In genomic region chr2:119981631-119982030, GRCm38 (mm10) we compare ENCODE assay signal across 27 mouse cellular contexts. TPM values are rescaled to one million over a fixed set of nuclear protein-coding genes. Genes with fewer than 3 reads are reported as not detected.
A peak's percentile ranks its signal among the peaks of the same experiment; 100 is the strongest.
DNase-seq lines count a peak whose midpoint lies in the region; ATAC-seq lines count a peak whose summit lies in the region.
"Had no signal": no experiment of that assay in that cellular context is flagged by ENCODE, and none has a peak within 500 bp of the region (broad histone marks: within the 10 kb centered on the region; RNA-seq: fewer than 3 reads in every experiment).

No protein-coding gene starts in this region.

- no peak overlapping the region for H3K9ac ChIP-seq in limb, embryonic 12.5 days (replicated peaks)
- no peak overlapping the region for H3K9ac ChIP-seq in embryonic facial prominence, embryonic 11.5 days (replicated peaks; ENCODE audit: low read length)
- no peak overlapping the region for H3K9ac ChIP-seq in embryonic facial prominence, embryonic 15.5 days
- H3K9ac ChIP-seq: embryonic facial prominence, embryonic 13.5 days; forebrain, postnatal 0 days; heart, embryonic 13.5 days; hindbrain, embryonic 14.5 days had no signal

- no peak overlapping the region for H3K4me2 ChIP-seq in limb, embryonic 12.5 days
- no peak overlapping the region for H3K4me2 ChIP-seq in embryonic facial prominence, embryonic 11.5 days (ENCODE audit: low read depth, low read length)
- no peak overlapping the region for H3K4me2 ChIP-seq in embryonic facial prominence, embryonic 15.5 days (replicated peaks)
- H3K4me2 ChIP-seq: embryonic facial prominence, embryonic 13.5 days; heart, embryonic 13.5 days; hindbrain, embryonic 14.5 days had no signal

- peaks cover 10% of the 10 kb centered on the region; the same call in 1 of the 2 replicates for H3K4me1 ChIP-seq in limb, embryonic 12.5 days (replicated peaks)
- H3K4me1 ChIP-seq in limb, embryonic 10.5 days = peaks cover 7% of the 10 kb centered on the region
- H3K4me1 ChIP-seq in embryonic facial prominence, embryonic 11.5 days (ENCODE audit: control insufficient read depth, insufficient read depth, low read length) = no peaks in the 10 kb centered on the region
- no peaks in the 10 kb centered on the region; the same call in none of the 2 replicates for H3K4me1 ChIP-seq in embryonic facial prominence, embryonic 15.5 days

- H3K36me3 ChIP-seq in limb, embryonic 12.5 days = peaks cover 5% of the 10 kb centered on the region; the same call in 1 of the 2 replicates
- peaks cover 14% of the 10 kb centered on the region for H3K36me3 ChIP-seq in limb, embryonic 10.5 days
- H3K36me3 ChIP-seq in embryonic facial prominence, embryonic 11.5 days (replicated peaks; ENCODE audit: control insufficient read depth, insufficient read depth, low read depth, low read length) = no peaks in the 10 kb centered on the region
- 0 out of 2 replicates have a peak, but pooled peaks cover 11% of the 10 kb centered on the region for H3K36me3 ChIP-seq in embryonic facial prominence, embryonic 15.5 days

- DNase-seq in limb, embryonic 10.5 days (ENCODE audit: low spot score) = no peak
- peak; percentile 7 for DNase-seq in NIH3T3 (ENCODE audit: low read depth)
- peak; percentile 73 for DNase-seq in embryonic facial prominence, embryonic 11.5 days (ENCODE audit: low spot score)
- no peak for DNase-seq in layer of hippocampus, postnatal 10 days (ENCODE audit: low spot score in 2 of 2)
- DNase-seq in thymus, postnatal 36 days = no peak
- no peak for DNase-seq in urinary bladder, postnatal 25 days (ENCODE audit: low spot score)
- DNase-seq: adrenal gland, postnatal 10 days; adrenal gland, postnatal 36 days; cerebellum, adult 18-20 months; cerebellum, adult 9-10 months; cerebellum, postnatal 14 days; forebrain, postnatal 0 days; gastrocnemius, postnatal 36 days; heart, adult 2 months; heart, postnatal 14 days; heart, postnatal 4 days had no signal

- ATAC-seq in limb, embryonic 12.5 days (ENCODE audit: insufficient number of reproducible peaks, insufficient read depth, low FRiP score, low TSS enrichment, low read depth) = no peak
- ATAC-seq in embryonic facial prominence, embryonic 11.5 days (replicated peaks; ENCODE audit: insufficient number of reproducible peaks, low FRiP score, low TSS enrichment, low read depth) = no peak
- ATAC-seq in embryonic facial prominence, embryonic 15.5 days (ENCODE audit: insufficient number of reproducible peaks, low FRiP score, low TSS enrichment, low read depth) = peak; percentile 39; the same call in 1 of the 2 replicates
- ATAC-seq: CD4-positive, CD25-positive, alpha-beta regulatory T cell, adult 4 months; forebrain, embryonic 14.5 days; forebrain, postnatal 0 days; hindbrain, postnatal 0 days; inflammation-experienced regulatory T-cells, adult 6 months; Patski had no signal

- no peaks in the 10 kb centered on the region for H3K27me3 ChIP-seq in limb, embryonic 12.5 days
- H3K27me3 ChIP-seq in limb, embryonic 10.5 days (ENCODE audit: low read depth, poor library complexity, severe bottlenecking) = no peaks in the 10 kb centered on the region
- H3K27me3 ChIP-seq in embryonic facial prominence, embryonic 11.5 days (ENCODE audit: control insufficient read depth, insufficient read depth, low read length) = no peaks in the 10 kb centered on the region
- H3K27me3 ChIP-seq in embryonic facial prominence, embryonic 15.5 days = no peaks in the 10 kb centered on the region
- H3K27me3 ChIP-seq: embryonic facial prominence, embryonic 13.5 days; heart, embryonic 13.5 days; Patski had no signal

- H3K4me3 ChIP-seq in limb, embryonic 12.5 days (replicated peaks) = no peak overlapping the region
- H3K4me3 ChIP-seq in limb, embryonic 10.5 days = no peak overlapping the region
- no peak overlapping the region for H3K4me3 ChIP-seq in embryonic facial prominence, embryonic 11.5 days (ENCODE audit: low read depth, low read length)
- no peak overlapping the region for H3K4me3 ChIP-seq in embryonic facial prominence, embryonic 15.5 days (replicated peaks)
- H3K4me3 ChIP-seq: embryonic facial prominence, embryonic 13.5 days; heart, adult 2 months; heart, embryonic 10.5 days; heart, embryonic 13.5 days had no signal

- no peaks in the 10 kb centered on the region for H3K9me3 ChIP-seq in limb, embryonic 12.5 days
- no peaks in the 10 kb centered on the region for H3K9me3 ChIP-seq in limb, embryonic 10.5 days (replicated peaks)
- H3K9me3 ChIP-seq in embryonic facial prominence, embryonic 11.5 days (replicated peaks; ENCODE audit: control insufficient read depth, low read length) = no peaks in the 10 kb centered on the region
- no peaks in the 10 kb centered on the region for H3K9me3 ChIP-seq in embryonic facial prominence, embryonic 15.5 days (replicated peaks)
- H3K9me3 ChIP-seq: embryonic facial prominence, embryonic 13.5 days; heart, embryonic 10.5 days; heart, embryonic 13.5 days had no signal

- H3K27ac ChIP-seq in limb, embryonic 12.5 days = peak overlapping the region; percentile 13; the same call in 1 of the 2 replicates
- H3K27ac ChIP-seq in limb, embryonic 10.5 days = no peak overlapping the region
- H3K27ac ChIP-seq in embryonic facial prominence, embryonic 11.5 days (replicated peaks; ENCODE audit: low read depth, low read length) = peak overlapping the region; percentile 47; the same call in 1 of the 2 replicates
- no peak overlapping the region for H3K27ac ChIP-seq in embryonic facial prominence, embryonic 15.5 days (replicated peaks)
- H3K27ac ChIP-seq: embryonic facial prominence, embryonic 13.5 days; heart, adult 2 months; heart, embryonic 10.5 days; heart, embryonic 13.5 days; hindbrain, embryonic 14.5 days; hindbrain, postnatal 0 days had no signal

- WGBS in limb, embryonic 12.5 days = 52% methylated on average over 2 of the region's 2 CpGs
- WGBS in limb, embryonic 10.5 days = 72% methylated on average over 2 of the region's 2 CpGs
- WGBS in embryonic facial prominence, embryonic 11.5 days = 38% methylated on average over 2 of the region's 2 CpGs
- WGBS in embryonic facial prominence, embryonic 15.5 days = 43% methylated on average over 2 of the region's 2 CpGs

RNA-seq across cellular contexts. Expression of gene Mapkbp1, which starts 9.1 kb away (rescaled TPM):
- polyA plus RNA-seq in limb, embryonic 12.5 days (2016; fragmentation: Nextera tagmentation; extraction: Ambion mirVana) = 3.4 and 4.9 TPM in 2 replicates
- polyA plus RNA-seq in limb, embryonic 10.5 days (2016; fragmentation: Nextera tagmentation; extraction: Ambion mirVana) = 2.8 and 4.5 TPM in 2 replicates
- polyA plus RNA-seq in embryonic facial prominence, embryonic 11.5 days (2014; fragmentation: Nextera tagmentation; extraction: Ambion mirVana) = 1.6 and 2.5 TPM in 2 replicates
- 5.2 TPM in 2 replicates for polyA plus RNA-seq in embryonic facial prominence, embryonic 15.5 days (2015; fragmentation: Nextera tagmentation; extraction: Ambion mirVana)
- 10 to 100 TPM; 62.7 to 69.3 TPM for total RNA-seq in layer of hippocampus, postnatal 10 days (2021)

RNA-seq across cellular contexts. Expression of gene Jmjd7, which starts 45.7 kb away (rescaled TPM):
- polyA plus RNA-seq in limb, embryonic 12.5 days (2016; fragmentation: Nextera tagmentation; extraction: Ambion mirVana) = 21.1 and 24.3 TPM in 2 replicates
- polyA plus RNA-seq in limb, embryonic 10.5 days (2016; fragmentation: Nextera tagmentation; extraction: Ambion mirVana) = 19.8 and 25.1 TPM in 2 replicates
- polyA plus RNA-seq in embryonic facial prominence, embryonic 11.5 days (2014; fragmentation: Nextera tagmentation; extraction: Ambion mirVana) = 15.4 and 18.4 TPM in 2 replicates
- 16.7 and 20.8 TPM in 2 replicates for polyA plus RNA-seq in embryonic facial prominence, embryonic 15.5 days (2015; fragmentation: Nextera tagmentation; extraction: Ambion mirVana)
- 1 to 10 TPM; 6.7 to 9.5 TPM for total RNA-seq in layer of hippocampus, postnatal 10 days (2021)

RNA-seq across cellular contexts. Expression of gene Gm28042, which starts 45.7 kb away (rescaled TPM):
- 4.6 and 5.0 TPM in 2 replicates for polyA plus RNA-seq in limb, embryonic 12.5 days (2016; fragmentation: Nextera tagmentation; extraction: Ambion mirVana)
- polyA plus RNA-seq in limb, embryonic 10.5 days (2016; fragmentation: Nextera tagmentation; extraction: Ambion mirVana) = 3.6 and 4.3 TPM in 2 replicates
- 2.4 and 2.9 TPM in 2 replicates for polyA plus RNA-seq in embryonic facial prominence, embryonic 11.5 days (2014; fragmentation: Nextera tagmentation; extraction: Ambion mirVana)
- polyA plus RNA-seq in embryonic facial prominence, embryonic 15.5 days (2015; fragmentation: Nextera tagmentation; extraction: Ambion mirVana) = 3.7 and 6.1 TPM in 2 replicates
- 1 to 10 TPM; 2.2 to 3.1 TPM for total RNA-seq in layer of hippocampus, postnatal 10 days (2021)

RNA-seq across cellular contexts. Expression of gene Pla2g4b, which starts 51.6 kb away (rescaled TPM):
- 3.7 and 3.8 TPM in 2 replicates for polyA plus RNA-seq in limb, embryonic 12.5 days (2016; fragmentation: Nextera tagmentation; extraction: Ambion mirVana)
- polyA plus RNA-seq in limb, embryonic 10.5 days (2016; fragmentation: Nextera tagmentation; extraction: Ambion mirVana) = 1.4 and 3.9 TPM in 2 replicates
- polyA plus RNA-seq in embryonic facial prominence, embryonic 11.5 days (2014; fragmentation: Nextera tagmentation; extraction: Ambion mirVana) = 0.42 and 0.88 TPM in 2 replicates
- 2.4 and 3.8 TPM in 2 replicates for polyA plus RNA-seq in embryonic facial prominence, embryonic 15.5 days (2015; fragmentation: Nextera tagmentation; extraction: Ambion mirVana)
- total RNA-seq in layer of hippocampus, postnatal 10 days (2021) = 1 to 10 TPM; 4.4 to 5.1 TPM

Comparison
In these comparisons a context has a peak if more than half of its experiments do, and no peak if none do; other contexts are left out.
1. H3K27ac ChIP-seq: peak in limb, embryonic 12.5 days (single experiment) and embryonic facial prominence, embryonic 11.5 days (single experiment); none in limb, embryonic 10.5 days (single experiment) and embryonic facial prominence, embryonic 15.5 days (single experiment).
2. DNase-seq: peak in NIH3T3 (single experiment) and embryonic facial prominence, embryonic 11.5 days (single experiment); none in limb, embryonic 10.5 days (single experiment), layer of hippocampus, postnatal 10 days (0 of 2), thymus, postnatal 36 days (0 of 2) and urinary bladder, postnatal 25 days (single experiment).